Mouse (Mus musculus) neural tube, postnatal 0 days (tissue): ENCODE results near the gene Rsc1a1. TPM values are rescaled to one million over a fixed set of nuclear protein-coding genes. Genes with fewer than 3 reads are reported as not detected.

Source experiments
- polyA plus RNA-seq: library from polyadenylated mRNA; unstranded; fragments of >200 nt; fragmentation: Nextera tagmentation; extraction: Ambion mirVana; gene quantifications from 2 replicates; pipeline ENCODE4 v1.2.1, GENCODE M21; 2015

The Rsc1a1 gene
- not detected in 2 replicates for polyA plus RNA-seq

DNA sequence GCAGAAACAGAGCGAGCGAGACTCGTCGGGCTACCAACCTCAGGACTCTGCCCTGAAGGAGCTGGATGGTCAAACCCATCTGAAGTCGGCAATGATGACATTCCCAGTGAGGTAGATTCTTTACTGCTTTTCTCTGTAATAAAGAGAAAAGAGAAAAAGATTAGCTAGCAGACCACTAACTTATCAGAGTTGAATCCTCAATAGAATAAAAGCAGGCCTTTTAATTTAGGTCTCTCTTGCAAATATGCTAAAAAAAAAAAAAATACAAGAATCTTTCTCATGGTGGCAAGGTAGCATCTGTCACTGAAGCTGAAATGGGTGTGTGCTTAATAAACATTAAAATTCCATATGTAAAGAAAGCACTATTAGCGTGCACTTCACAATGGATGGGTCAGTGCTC is at the start of gene Rsc1a1:
Gene Rsc1a1, minus strand, starts transcription at position 101 of the 400 bp plus-strand sequence.

DNA sequence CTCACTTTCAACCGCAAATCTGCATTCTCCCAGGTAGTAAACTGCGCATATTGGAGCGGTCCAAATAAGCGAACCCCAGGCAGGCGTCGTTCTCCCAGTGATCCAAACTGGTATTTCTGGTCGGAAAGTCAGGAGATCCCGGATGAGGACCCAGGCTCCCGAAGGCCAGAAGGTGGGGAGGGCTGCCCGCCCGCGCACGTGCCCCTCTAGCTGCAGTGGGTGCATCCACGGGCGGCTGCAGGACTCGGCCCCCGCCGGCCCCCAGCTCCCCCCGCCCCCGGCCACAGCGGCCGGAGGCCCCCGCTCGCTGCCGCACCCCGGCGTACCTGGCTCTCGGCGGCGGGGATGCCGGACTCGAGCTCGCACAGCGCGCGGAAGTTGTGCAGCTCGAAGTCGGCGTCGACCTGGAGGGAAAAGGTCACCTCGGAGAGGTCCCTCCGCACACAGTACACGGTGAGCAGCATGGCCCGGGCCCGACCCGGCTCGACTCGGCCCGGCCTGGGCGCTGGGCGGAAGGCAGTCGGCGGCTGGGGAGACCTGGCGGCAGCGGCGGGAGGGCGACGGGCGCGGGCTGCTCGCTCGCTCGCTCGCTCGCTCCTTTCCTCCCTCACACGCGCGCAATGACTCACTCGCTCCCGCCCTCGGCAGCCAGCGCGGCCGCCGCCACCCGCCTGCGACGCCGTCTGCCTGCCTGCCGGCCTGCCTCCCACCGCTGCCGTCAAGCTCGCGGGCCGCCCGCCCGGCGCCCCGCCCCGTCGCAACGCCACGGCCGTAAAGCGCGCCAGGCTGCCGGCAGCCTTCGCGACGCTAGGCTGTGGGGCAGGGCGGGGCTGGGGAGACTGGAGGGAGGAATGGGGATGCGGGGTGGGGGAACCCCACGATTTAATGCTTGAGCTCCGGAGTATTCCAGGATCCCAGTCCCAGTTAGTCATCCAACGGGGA is 37.6 kb upstream of the Rsc1a1 start, which contains the start of gene Ddi2:
Gene Ddi2, minus strand, starts transcription at position 689 of the 942 bp plus-strand sequence.

DNA sequence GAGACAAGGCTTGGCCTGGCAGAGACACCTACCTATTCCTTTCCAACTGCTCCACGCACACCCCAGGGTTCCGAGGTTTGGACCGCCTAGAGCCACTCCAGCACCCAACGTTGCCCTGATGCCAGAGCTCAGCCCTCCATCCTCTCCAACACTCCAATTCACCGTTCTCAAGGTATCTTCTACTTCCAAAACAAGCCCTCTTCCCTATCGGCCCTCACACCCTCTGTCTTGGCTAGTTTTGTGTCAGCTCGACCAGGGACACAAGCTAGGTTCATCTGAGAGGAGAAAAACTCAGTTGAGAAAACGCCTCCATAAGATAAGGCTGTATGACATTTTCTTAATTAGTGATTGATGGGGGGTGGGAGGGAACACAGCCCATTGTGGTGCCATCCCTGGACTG is 20.6 kb downstream of the Rsc1a1 start, which contains the start of gene Plekhm2:
Gene Plekhm2, minus strand, starts transcription at position 101 of the 400 bp plus-strand sequence.

Other genes starting within 250 kb of the Rsc1a1 start
- gene Srarp, start 249.5 kb downstream of the Rsc1a1 start, polyA plus RNA-seq, result 0.68 and 0.96 TPM in 2 replicates
- gene Zbtb17, start 240.9 kb downstream of the Rsc1a1 start, polyA plus RNA-seq, result 23.1 and 24.6 TPM in 2 replicates
- 12.4 and 13.7 TPM in 2 replicates for gene Spen, start 147.0 kb downstream of the Rsc1a1 start, polyA plus RNA-seq
- gene Fblim1, start 79.5 kb downstream of the Rsc1a1 start, polyA plus RNA-seq, result 12.9 and 13.6 TPM in 2 replicates
- gene Tmem82, start 67.0 kb downstream of the Rsc1a1 start, polyA plus RNA-seq, result 0.52 and 0.62 TPM in 2 replicates
- gene Slc25a34, start 61.8 kb downstream of the Rsc1a1 start, polyA plus RNA-seq, result 2.0 and 2.5 TPM in 2 replicates
- gene Plekhm2, start 20.7 kb downstream of the Rsc1a1 start, polyA plus RNA-seq, result 8.6 and 8.7 TPM in 2 replicates
- 10.3 and 10.7 TPM in 2 replicates for gene Ddi2, start 37.8 kb upstream of the Rsc1a1 start, polyA plus RNA-seq
- gene Agmat, start 61.1 kb upstream of the Rsc1a1 start, polyA plus RNA-seq, result 0.48 and 0.63 TPM in 2 replicates
- 4.9 and 5.6 TPM in 2 replicates for gene Dnajc16, start 105.3 kb upstream of the Rsc1a1 start, polyA plus RNA-seq
- 16.5 and 16.6 TPM in 2 replicates for gene Casp9, start 108.0 kb upstream of the Rsc1a1 start, polyA plus RNA-seq
- gene Cela2a, start 140.6 kb upstream of the Rsc1a1 start, polyA plus RNA-seq, result 0.26 TPM in 1 of 2 replicates, not detected in the other
- gene Ctrc, start 160.8 kb upstream of the Rsc1a1 start, polyA plus RNA-seq, result not detected in 2 replicates
- gene Efhd2, start 189.3 kb upstream of the Rsc1a1 start, polyA plus RNA-seq, result 95.7 and 103 TPM in 2 replicates